Mouse (Mus musculus) brain, embryonic 18.5 days (tissue): ENCODE data around the gene Rnf151.
"Not testable (repeated sequence)": the region's sequence is repeated elsewhere in the genome, so short reads cannot be mapped to it uniquely, and the experiment has no call there.

ENCODE experiments used
- DNase-seq: peaks from one replicate; pipeline ENCODE4 v3.0.0-alpha.2; 2012; ENCODE audit warnings: low read depth, low spot score

Rnf151 gene

GRCm38 (mm10) chr17:24732233-24732935 is 14.5 kb upstream of the Rnf151 start:
- DNase-seq, result no peak

- no peak for DNase-seq
Measured at GRCm38 (mm10) chr17:24730787-24731186, 12.9 kb upstream of the Rnf151 start.

DNA sequence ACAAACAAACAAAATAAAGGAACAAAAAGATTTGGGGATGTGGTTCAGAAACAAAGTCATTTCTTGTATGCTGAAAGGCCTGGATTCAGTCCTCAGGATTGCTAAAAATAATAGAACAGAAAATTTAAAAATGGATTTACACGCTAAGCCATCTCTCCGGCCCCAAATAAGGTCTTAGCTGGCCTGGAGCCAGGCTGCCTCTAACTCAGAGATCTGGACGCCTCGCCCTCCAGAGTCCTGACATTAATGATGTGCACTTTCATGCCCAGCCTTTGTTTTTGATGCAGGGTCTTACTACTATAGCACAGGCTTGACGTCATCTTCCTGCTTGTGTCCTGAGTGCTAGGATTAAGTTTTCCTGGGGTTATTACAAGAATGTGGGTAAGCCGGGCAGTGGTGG is 11.2 kb upstream of the Rnf151 start:
- DNase-seq, result no peak

- no peak for DNase-seq
Measured at GRCm38 (mm10) chr17:24728184-24728583, 10.3 kb upstream of the Rnf151 start.

- no peak for DNase-seq
Measured at GRCm38 (mm10) chr17:24727618-24728017, 9.8 kb upstream of the Rnf151 start, which contains the start of gene Rpl3l. Rpl3l (plus strand) TSS chr17:24727820.

DNA sequence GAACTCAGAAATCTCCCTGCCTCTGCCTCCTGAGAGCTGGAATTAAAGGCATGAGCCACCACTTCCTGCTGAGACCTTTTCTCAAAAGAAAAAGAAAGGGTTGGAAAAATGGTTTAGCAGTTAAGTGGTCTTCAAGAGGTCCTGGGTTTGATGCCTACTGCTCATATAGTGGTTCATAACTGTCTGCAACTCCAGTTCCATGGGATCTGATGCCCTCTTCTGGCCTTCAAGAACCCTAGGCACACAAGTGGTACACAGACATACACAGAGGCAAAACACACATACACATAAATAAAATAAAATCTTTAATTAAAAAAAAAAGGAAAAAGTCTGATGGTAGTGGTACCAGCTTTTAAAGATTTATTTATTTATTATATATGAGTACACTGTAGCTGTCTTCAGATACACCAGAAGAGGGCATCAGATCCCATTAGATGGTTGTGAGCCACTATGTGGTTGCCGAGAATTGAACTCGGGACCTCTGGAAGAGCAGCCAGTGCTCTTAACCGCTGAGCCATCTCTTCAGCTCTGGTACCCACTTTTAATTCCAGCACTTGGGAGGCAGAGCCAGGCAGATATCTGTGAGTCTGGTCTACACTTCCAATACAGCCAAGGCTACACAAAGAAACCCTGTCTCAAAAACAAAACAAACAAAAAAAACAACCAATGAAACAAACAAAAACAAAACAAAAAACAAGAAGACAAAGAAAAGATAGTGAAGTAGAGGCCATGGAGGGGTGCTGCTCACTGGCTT is 8.0 kb upstream of the Rnf151 start:
- no peak for DNase-seq

- peak; percentile 80 for DNase-seq
Measured at GRCm38 (mm10) chr17:24724184-24724583, 6.3 kb upstream of the Rnf151 start, which contains the start of gene Ndufb10. Ndufb10 (minus strand) TSS chr17:24724478.

DNA sequence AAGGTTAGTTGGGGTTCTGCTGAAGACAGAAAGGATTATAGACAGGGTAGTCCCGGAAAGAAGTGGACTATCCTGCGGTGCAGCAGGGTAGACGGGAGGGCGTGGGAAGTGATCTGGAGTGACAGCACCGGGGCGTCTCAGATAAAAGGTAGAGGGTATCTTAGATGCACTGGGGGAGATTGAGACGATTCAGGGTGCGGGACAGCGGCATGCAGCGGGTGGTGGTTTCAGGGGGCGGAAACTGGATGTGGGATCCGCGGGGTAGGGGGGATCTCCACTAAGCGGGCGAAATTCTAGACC is 6.0 kb upstream of the Rnf151 start:
- no peak for DNase-seq

DNA sequence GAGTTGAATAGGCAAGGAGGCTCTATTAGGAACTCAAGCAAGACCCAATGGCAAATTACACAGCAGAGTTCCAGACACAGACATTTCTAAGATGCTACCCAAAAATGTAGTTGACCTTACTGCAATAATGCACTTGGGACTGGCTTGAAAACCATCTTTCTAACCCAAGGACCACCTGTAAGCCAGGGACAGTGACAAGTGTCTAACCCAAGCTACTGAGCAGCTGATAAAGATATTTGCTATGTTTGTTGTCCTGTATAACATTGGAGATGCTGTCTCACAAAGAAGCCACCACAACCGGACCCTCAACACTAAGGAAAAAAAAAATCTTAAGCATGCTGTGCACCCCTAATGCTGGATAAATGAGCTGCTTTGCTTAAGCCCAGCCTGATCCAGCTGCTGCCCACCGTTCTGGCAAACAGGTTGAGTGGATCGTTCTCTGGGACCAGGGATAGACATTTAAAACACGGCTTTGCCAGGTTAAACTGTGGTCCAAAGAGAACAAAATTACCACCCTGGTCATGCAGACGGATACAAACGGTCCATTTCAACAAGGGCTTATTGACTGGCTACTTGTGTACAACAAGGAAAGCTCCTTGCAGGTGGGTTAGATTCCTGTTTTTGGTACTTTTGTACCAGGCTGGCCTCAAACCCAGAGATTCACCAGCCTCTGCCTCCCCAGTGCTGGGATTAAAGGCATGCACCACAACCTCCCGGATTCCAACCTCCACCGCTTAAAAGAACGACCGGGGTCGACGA is 5.4 kb upstream of the Rnf151 start:
- no peak for DNase-seq

DNA sequence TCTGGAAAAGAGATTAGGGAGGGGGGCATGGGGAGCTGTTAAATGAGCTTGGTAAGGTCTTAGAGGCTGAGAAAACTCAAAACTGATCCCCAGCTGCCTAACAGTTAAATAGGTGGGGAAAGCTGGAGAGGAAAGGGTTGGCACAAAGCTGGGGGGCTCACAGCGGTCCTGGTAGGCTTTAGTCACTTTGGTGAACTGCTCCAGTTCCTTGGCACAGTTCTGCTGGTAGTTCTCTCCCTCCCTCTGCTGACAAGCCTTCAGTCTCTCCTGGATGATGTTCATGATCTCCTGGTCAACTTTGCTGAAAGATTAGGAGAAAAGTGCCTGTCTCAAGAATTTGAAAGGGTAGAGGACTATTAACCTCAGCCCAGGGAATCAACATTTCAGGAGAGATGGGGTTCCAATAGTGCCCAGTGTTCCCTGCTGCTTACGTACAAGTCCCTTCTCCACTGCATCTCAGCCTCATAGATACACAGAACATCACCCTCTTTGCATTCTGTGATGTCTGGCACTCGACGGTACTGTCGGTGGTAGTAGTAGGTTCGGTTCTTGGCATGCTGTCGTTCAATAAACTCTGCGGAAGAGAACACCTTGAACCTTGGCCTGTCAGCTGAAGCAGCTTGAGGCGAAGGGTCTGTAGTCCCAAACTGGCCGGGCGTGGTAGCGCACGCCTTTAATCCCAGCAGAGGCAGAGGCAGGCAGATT is 4.5 kb upstream of the Rnf151 start:
- no peak for DNase-seq

GRCm38 (mm10) chr17:24721383-24721955 is 3.6 kb upstream of the Rnf151 start:
- DNase-seq, result not testable (repeated sequence)

GRCm38 (mm10) chr17:24720616-24721015 is 2.8 kb upstream of the Rnf151 start:
- not testable (repeated sequence) for DNase-seq

DNA sequence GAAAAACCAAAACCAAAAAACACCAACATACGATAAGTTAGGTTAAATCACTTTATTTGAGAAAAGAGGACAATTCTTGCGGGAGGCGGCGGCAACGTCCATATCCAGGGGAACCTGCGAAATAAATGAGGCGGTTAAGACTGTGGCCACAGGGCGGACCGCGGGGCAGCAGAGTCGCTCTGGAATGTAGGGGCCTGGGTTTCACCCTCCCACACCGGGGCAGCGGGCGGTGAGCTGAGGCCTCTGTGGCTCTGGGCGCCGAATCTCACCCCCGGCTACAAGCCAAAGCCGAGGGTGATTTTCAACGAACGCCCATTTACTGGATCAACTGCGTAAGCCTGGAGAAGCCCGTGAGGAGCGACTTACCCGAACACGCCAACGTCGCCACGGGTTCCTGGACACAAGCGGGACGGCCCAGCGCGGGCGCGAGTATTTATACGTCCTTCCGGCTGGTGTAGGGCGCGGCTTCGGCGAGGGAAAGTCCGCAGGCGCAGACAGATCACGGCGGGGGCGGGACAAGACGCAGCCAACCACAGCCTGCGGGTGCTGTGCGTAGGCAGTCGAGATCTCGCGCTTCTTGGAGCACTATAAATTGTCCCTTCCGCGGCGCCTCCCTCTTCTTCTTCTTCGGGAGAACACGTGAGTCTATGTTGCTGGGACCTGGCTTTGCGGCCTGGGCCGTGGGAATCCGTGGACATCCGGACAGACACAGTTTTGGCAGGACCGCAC is 1.8 kb upstream of the Rnf151 start:
- peak; percentile 97 for DNase-seq

DNA sequence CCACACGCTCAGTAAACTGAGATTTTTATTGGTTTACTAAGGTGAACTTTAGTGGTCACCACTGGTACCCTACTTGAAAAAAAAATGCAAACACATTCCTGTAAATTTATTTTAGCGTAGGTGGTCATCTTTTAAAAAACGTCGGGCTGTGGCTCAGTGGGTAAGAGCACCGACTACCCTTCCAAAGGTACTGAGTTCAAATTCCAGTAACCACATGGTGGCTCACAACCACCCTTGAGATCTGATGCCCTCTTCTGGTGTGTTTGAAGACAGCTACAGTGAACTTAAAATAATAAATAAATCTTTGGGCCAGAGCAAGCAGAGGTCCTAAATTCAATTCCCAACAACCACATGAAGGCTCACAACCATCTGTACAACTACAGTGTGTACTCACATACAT is 1.1 kb upstream of the Rnf151 start:
- DNase-seq, result not testable (repeated sequence)

GRCm38 (mm10) chr17:24716166-24716682 is 1.6 kb downstream of the Rnf151 start:
- no peak for DNase-seq

- DNase-seq, result no peak
Measured at GRCm38 (mm10) chr17:24715556-24715955, 2.3 kb downstream of the Rnf151 start.

- no peak for DNase-seq
Measured at GRCm38 (mm10) chr17:24708646-24709045, 9.2 kb downstream of the Rnf151 start.

DNA sequence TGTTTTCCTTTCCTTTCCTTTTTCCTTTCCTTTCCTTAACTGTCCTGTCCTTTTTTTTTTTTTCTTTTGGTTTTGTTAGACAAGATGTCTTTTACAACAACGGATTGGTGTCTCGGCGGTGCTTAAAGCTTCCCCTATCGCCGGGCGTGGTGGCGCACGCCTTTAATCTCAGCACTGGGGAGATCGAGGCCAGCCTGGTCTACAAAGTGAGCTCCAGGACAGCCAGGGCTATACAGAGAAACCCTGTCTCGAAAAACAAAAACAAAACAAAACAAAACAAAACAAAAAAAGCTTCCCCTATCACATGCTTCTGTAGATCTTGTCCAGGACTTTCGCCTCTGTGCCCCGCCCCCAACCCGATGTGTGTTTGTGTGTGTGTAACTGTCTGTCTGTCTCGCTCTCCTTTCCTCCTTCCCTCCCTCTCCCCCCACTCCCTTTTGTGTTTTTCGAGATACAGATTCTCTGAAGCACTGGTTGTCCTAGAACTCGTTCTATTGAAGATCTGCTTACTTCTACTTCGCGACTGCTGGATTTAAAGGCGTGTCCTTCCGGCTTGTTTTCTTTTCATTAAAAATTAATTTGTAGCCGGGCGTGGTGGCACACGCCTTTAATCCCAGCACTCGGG is 9.9 kb downstream of the Rnf151 start:
- no peak for DNase-seq

GRCm38 (mm10) chr17:24706982-24707800 is 10.7 kb downstream of the Rnf151 start, which contains the start of gene Tbl3:
Tbl3 (minus strand) TSS chr17:24707660.
- DNase-seq, result peak; percentile 85
